Mouse (Mus musculus): ENCODE measurements at regions not wholly inside any gene's neighbourhood (a gene's known extent, or its start where the extent isn't known, plus 50 kb on each side); places are given as distances from the start of the nearest gene placed in this dataset.

DNA sequence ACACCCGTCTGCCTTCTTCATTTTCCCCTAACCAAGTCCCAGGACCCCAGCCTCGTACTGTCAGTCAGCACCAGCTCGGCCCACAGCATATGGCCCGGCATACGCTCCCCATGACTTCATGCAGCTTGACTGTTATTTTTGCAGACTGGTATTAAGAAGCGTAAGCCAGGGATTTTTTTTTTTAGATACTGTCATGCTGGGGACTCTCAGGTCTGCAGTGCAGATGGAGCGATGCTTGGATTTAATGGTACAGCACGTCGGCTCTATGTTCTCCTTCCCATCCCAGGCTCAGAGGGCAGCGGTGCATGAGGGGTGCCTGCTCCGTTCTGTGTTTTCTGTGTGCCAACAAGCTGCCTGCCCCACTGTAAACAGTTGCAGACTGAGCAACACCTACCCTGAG is 231.4 kb upstream of the Rgma start:
- TF ChIP-seq POLR2A (IDR thresholded peaks at IDR 0.05; ENCODE audit: low read depth, low read length) (no peak), CTCF (IDR thresholded peaks at IDR 0.05; ENCODE audit: extremely low read depth, insufficient read length, insufficient replicate concordance, low read depth, low read length) (no peak)
